Mouse (Mus musculus): ENCODE data around the gene Gins3. TPM values are rescaled to one million over a fixed set of nuclear protein-coding genes. Genes with fewer than 3 reads are reported as not detected.
"Not testable (repeated sequence)": the region's sequence is repeated elsewhere in the genome, so short reads cannot be mapped to it uniquely, and the experiment has no call there.

The Gins3 gene
- polyA plus RNA-seq, 1 experiment, result 1.3 TPM

DNA sequence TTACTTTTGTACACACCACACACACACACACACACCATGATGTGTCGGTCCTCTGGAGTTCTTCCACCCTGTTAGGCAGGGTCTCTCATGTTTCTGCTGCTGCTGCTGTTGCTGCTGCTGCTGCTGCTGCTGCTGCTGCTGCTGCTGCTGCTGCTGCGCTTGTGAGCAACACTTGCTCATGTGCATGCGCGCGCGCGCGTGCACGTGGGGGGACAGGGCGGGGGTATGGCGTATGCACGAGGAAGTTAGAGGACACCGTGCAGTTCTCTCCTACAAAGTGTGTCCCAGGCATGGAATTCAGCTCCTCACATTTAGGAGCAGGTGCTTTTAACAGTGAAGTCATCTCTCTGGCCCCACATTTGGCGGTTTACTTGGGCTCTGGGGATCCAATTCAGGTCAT lies 38.1 kb upstream of the Gins3 start:
- no peaks in the 10 kb centered on the region for H3K27me3 ChIP-seq (ENCODE audit: control insufficient read depth, insufficient read depth, low read length)
- H3K27ac ChIP-seq (ENCODE audit: control insufficient read depth, insufficient read depth, low read depth, low read length), result no peak overlapping the region
- no peak overlapping the region for H3K4me3 ChIP-seq (ENCODE audit: control insufficient read depth, low read depth, low read length)
- no peaks in the 10 kb centered on the region for H3K36me3 ChIP-seq (ENCODE audit: control insufficient read depth, insufficient read depth, low read length)
- TF ChIP-seq CTCF (IDR thresholded peaks at IDR 0.05; ENCODE audit: control insufficient read depth, insufficient read depth, insufficient replicate concordance, low read depth, low read length) (no peak), POLR2A (IDR thresholded peaks at IDR 0.05; ENCODE audit: control insufficient read depth, low read depth, low read length) (no peak)
- no peaks in the 10 kb centered on the region for H3K4me1 ChIP-seq (ENCODE audit: control insufficient read depth, insufficient read depth, low read length)

DNA sequence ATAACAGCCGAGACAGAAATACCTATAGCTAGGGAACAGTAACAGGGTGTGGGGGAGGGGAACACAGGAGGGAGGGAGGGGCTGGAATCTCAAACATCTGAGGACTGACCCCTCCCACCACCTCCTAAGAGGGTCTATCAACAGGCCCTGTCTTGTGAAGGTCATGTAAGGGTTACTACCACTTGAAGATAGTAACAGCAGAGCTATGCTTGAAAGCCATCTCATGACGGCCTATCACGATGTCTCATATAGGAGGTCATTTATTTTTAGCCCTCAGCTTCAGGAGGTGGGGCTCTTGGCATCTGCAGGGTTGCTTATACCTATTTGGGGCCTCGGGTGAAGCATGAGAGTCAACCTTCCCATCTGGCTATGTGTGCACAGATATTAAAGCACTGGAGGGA lies 36.4 kb upstream of the Gins3 start:
- Histone ChIP-seq H3K4me3 (ENCODE audit: control insufficient read depth, low read depth, low read length) (no peak overlapping the region), H3K27ac (ENCODE audit: control insufficient read depth, insufficient read depth, low read depth, low read length) (no peak overlapping the region), H3K36me3 (ENCODE audit: control insufficient read depth, insufficient read depth, low read length) (no peaks in the 10 kb centered on the region), H3K27me3 (ENCODE audit: control insufficient read depth, insufficient read depth, low read length) (no peaks in the 10 kb centered on the region), H3K4me1 (ENCODE audit: control insufficient read depth, insufficient read depth, low read length) (peaks cover 3% of the 10 kb centered on the region; the same call in 1 of the 2 replicates)
- TF ChIP-seq POLR2A (IDR thresholded peaks at IDR 0.05; ENCODE audit: control insufficient read depth, low read depth, low read length) (no peak), CTCF (IDR thresholded peaks at IDR 0.05; ENCODE audit: control insufficient read depth, insufficient read depth, insufficient replicate concordance, low read depth, low read length) (no peak)

DNA sequence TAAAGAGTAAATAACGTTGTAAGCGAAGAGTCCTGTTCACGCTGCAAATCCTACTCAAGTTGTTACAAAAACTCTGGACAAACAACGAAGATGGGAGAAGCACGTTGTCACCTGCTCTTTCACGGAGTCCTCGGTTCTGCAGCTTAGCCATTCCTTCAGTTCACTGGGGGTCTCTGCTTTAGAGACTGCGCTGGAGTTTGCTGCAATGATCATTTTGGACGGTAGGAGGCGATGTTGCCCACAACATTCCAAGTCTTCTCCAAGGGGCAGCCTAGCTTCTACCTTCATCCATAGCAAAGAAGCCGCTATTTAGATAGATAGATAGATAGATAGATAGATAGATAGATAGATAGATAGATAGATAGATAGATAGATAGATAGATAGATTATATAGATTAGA lies 33.4 kb upstream of the Gins3 start:
- H3K4me3 ChIP-seq (ENCODE audit: control insufficient read depth, low read depth, low read length), result peak overlapping the region; percentile 10
- TF ChIP-seq CTCF (IDR thresholded peaks at IDR 0.05; ENCODE audit: control insufficient read depth, insufficient read depth, insufficient replicate concordance, low read depth, low read length) (peak; percentile 80; the same call in 1 of the 2 replicates), POLR2A (IDR thresholded peaks at IDR 0.05; ENCODE audit: control insufficient read depth, low read depth, low read length) (no peak)
- H3K27me3 ChIP-seq (ENCODE audit: control insufficient read depth, insufficient read depth, low read length), result no peaks in the 10 kb centered on the region
- H3K27ac ChIP-seq (ENCODE audit: control insufficient read depth, insufficient read depth, low read depth, low read length), result no peak overlapping the region
- no peaks in the 10 kb centered on the region for H3K36me3 ChIP-seq (ENCODE audit: control insufficient read depth, insufficient read depth, low read length)
- peaks cover 3% of the 10 kb centered on the region; the same call in 1 of the 2 replicates for H3K4me1 ChIP-seq (ENCODE audit: control insufficient read depth, insufficient read depth, low read length)

DNA sequence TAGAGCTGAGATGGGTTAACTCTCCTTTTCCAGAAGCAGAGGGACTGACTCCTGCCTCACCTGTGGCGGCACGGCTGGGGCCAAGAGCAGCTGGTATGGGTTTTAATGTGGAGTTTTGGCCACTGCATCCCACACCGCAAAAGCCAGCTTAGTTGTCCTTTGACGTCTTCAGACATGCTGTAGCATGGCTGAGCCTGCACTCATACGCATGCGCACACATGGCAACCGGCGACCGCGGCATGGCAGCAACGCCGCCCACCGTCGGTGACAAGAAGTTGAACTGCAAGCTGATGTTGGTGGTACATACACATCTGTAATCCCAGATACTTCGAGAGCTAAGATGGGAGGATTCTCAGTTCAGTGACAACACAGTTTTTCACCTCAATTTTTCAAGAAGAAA lies 31.9 kb upstream of the Gins3 start:
- Histone ChIP-seq H3K4me3 (ENCODE audit: control insufficient read depth, low read depth, low read length) (peak overlapping the region; percentile 78), H3K4me1 (ENCODE audit: control insufficient read depth, insufficient read depth, low read length) (peaks cover 3% of the 10 kb centered on the region; the same call in 1 of the 2 replicates), H3K27me3 (ENCODE audit: control insufficient read depth, insufficient read depth, low read length) (no peaks in the 10 kb centered on the region), H3K36me3 (ENCODE audit: control insufficient read depth, insufficient read depth, low read length) (no peaks in the 10 kb centered on the region), H3K27ac (ENCODE audit: control insufficient read depth, insufficient read depth, low read depth, low read length) (no peak overlapping the region)
- TF ChIP-seq CTCF (IDR thresholded peaks at IDR 0.05; ENCODE audit: control insufficient read depth, insufficient read depth, insufficient replicate concordance, low read depth, low read length), result no peak
- peak; percentile 59; the same call in 1 of the 2 replicates for TF ChIP-seq POLR2A (IDR thresholded peaks at IDR 0.05; ENCODE audit: control insufficient read depth, low read depth, low read length)

DNA sequence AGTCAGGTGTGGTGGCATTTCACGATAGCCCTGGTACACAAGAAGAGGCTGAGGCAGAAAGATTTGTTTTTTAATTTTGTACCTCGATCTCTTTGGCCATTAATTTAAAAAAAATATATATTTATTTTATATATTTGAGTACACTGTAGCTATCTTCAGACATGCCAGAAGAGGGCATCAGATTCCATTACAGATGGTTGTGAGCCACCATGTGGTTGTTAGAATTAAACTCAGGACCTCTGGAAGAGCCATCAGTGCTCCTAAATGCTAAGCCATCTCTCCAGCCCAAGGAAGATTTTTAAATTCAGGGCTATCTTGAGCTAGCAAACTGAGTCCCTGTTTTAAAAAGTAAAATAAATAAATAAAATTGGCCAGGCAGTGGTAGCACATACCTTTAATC lies 31.1 kb upstream of the Gins3 start:
- no peak for TF ChIP-seq POLR2A (IDR thresholded peaks at IDR 0.05; ENCODE audit: control insufficient read depth, low read depth, low read length)
- no peak for TF ChIP-seq CTCF (IDR thresholded peaks at IDR 0.05; ENCODE audit: control insufficient read depth, insufficient read depth, insufficient replicate concordance, low read depth, low read length)
- no peaks in the 10 kb centered on the region for H3K27me3 ChIP-seq (ENCODE audit: control insufficient read depth, insufficient read depth, low read length)
- H3K4me3 ChIP-seq (ENCODE audit: control insufficient read depth, low read depth, low read length), result no peak overlapping the region
- no peak overlapping the region for H3K27ac ChIP-seq (ENCODE audit: control insufficient read depth, insufficient read depth, low read depth, low read length)
- peaks cover 3% of the 10 kb centered on the region; the same call in 1 of the 2 replicates for H3K4me1 ChIP-seq (ENCODE audit: control insufficient read depth, insufficient read depth, low read length)
- no peaks in the 10 kb centered on the region for H3K36me3 ChIP-seq (ENCODE audit: control insufficient read depth, insufficient read depth, low read length)

GRCm38 (mm10) chr8:95606509-95606908 lies 26.7 kb upstream of the Gins3 start:
- H3K27me3 ChIP-seq (ENCODE audit: control insufficient read depth, insufficient read depth, low read length); H3K4me3 ChIP-seq (ENCODE audit: control insufficient read depth, low read depth, low read length): not testable (repeated sequence)

DNA sequence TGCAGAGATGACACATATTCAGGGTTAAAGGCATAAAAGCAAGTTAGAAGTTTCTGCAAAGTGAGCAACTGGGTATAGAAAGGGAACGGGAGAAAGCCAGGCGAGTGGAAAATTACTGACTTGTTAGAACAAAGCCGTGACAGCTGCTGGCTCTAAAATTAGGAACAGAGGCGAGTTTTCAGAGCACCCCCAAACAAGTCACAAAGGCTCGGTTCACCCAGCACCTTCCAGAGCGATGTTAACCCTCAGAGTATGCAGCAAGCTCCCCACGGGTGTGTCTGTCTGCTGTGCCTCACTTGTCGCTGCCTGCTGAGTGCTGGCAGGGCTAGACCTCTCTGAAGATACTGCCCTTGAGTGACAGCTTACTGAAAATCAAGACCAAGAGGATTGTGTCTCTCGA lies 26.0 kb upstream of the Gins3 start:
- Histone ChIP-seq H3K4me1 (ENCODE audit: control insufficient read depth, insufficient read depth, low read length) (no peaks in the 10 kb centered on the region; the same call in none of the 2 replicates), H3K36me3 (ENCODE audit: control insufficient read depth, insufficient read depth, low read length) (no peaks in the 10 kb centered on the region), H3K27ac (ENCODE audit: control insufficient read depth, insufficient read depth, low read depth, low read length) (no peak overlapping the region), H3K4me3 (ENCODE audit: control insufficient read depth, low read depth, low read length) (no peak overlapping the region), H3K27me3 (ENCODE audit: control insufficient read depth, insufficient read depth, low read length) (no peaks in the 10 kb centered on the region)
- TF ChIP-seq POLR2A (IDR thresholded peaks at IDR 0.05; ENCODE audit: control insufficient read depth, low read depth, low read length), result no peak
- no peak for TF ChIP-seq CTCF (IDR thresholded peaks at IDR 0.05; ENCODE audit: control insufficient read depth, insufficient read depth, insufficient replicate concordance, low read depth, low read length)

More at GRCm38 (mm10) chr8:95606509-95606908, 26.7 kb upstream of the Gins3 start:
- not testable (repeated sequence) for H3K4me1 ChIP-seq (ENCODE audit: control insufficient read depth, insufficient read depth, low read length); H3K27ac ChIP-seq (ENCODE audit: control insufficient read depth, insufficient read depth, low read depth, low read length); H3K36me3 ChIP-seq (ENCODE audit: control insufficient read depth, insufficient read depth, low read length)

DNA sequence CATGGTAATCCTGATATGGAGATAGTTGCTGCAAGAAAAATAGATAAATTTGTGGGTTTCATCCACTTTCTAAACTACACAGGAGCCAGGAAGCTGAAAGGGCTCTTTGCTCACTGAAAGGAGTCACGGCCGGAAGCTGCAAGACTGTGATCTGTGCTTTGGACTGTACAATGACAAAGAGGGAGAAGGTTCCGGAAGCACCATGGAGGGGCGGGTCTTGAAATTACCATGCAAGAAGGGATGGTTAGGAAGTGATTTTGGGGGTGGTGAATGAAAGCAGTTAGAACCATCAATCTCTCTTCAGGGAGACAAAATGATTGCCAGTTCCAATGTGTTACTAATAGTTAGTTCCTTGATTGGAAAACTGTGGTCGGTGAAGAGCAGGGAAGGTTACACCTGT lies 23.8 kb upstream of the Gins3 start:
- Histone ChIP-seq H3K27ac (ENCODE audit: control insufficient read depth, insufficient read depth, low read depth, low read length) (no peak overlapping the region), H3K4me1 (ENCODE audit: control insufficient read depth, insufficient read depth, low read length) (peaks cover 6% of the 10 kb centered on the region), H3K27me3 (ENCODE audit: control insufficient read depth, insufficient read depth, low read length) (no peaks in the 10 kb centered on the region), H3K4me3 (ENCODE audit: control insufficient read depth, low read depth, low read length) (no peak overlapping the region), H3K36me3 (ENCODE audit: control insufficient read depth, insufficient read depth, low read length) (no peaks in the 10 kb centered on the region)
- TF ChIP-seq POLR2A (IDR thresholded peaks at IDR 0.05; ENCODE audit: control insufficient read depth, low read depth, low read length) (no peak), CTCF (IDR thresholded peaks at IDR 0.05; ENCODE audit: control insufficient read depth, insufficient read depth, insufficient replicate concordance, low read depth, low read length) (no peak)
